Mouse (Mus musculus) hindbrain, embryonic 11.5 days (tissue): ENCODE data around the gene Ank. TPM values are rescaled to one million over a fixed set of nuclear protein-coding genes. Genes with fewer than 3 reads are reported as not detected.

Experiments
- ATAC-seq: fragments of 200-750 bp; cut with Nextera tagmentation; 2 replicates; pipeline ENCODE4 v1.8.0; 2017; ENCODE audit warnings: mild to moderate bottlenecking, moderate TSS enrichment, moderate library complexity; ENCODE audit not compliant: low FRiP score
- DNase-seq: peaks from one replicate; pipeline ENCODE4 v3.0.0-alpha.2; 2015; ENCODE audit warnings: low spot score
- H3K27ac ChIP-seq: fragments of 300-500 bp; sonication (generic); 2 replicates; pipeline ENCODE4 v1.5.1; 2014; ENCODE audit warnings: mild to moderate bottlenecking, low read depth, low read length
- H3K27me3 ChIP-seq: fragments of 300-500 bp; sonication (generic); 2 replicates; pipeline ENCODE4 v1.6.1; 2014; ENCODE audit warnings: mild to moderate bottlenecking, low read length, moderate library complexity, mixed read lengths; ENCODE audit not compliant: control insufficient read depth, insufficient read depth
- H3K36me3 ChIP-seq: fragments of 300-500 bp; sonication (generic); 2 replicates; pipeline ENCODE4 v1.6.1; 2014; ENCODE audit warnings: mild to moderate bottlenecking, low read length, moderate library complexity, mixed read lengths; ENCODE audit not compliant: control insufficient read depth, insufficient read depth
- H3K4me1 ChIP-seq: fragments of 300-500 bp; sonication (generic); replicated peaks from 2 replicates; pipeline ENCODE4 v1.6.1; 2014; ENCODE audit warnings: low read length, mixed read lengths; ENCODE audit not compliant: control insufficient read depth, insufficient read depth
- H3K4me2 ChIP-seq: fragments of 300-500 bp; sonication (generic); replicated peaks from 2 replicates; pipeline ENCODE4 v1.6.1; 2014; ENCODE audit warnings: mild to moderate bottlenecking, low read depth, low read length
- H3K4me3 ChIP-seq: fragments of 300-500 bp; sonication (generic); 2 replicates; pipeline ENCODE4 v1.5.1; 2014; ENCODE audit warnings: low read depth, low read length
- H3K9ac ChIP-seq: fragments of 300-500 bp; sonication (generic); 2 replicates; pipeline ENCODE4 v1.6.1; 2014; ENCODE audit warnings: low read depth, low read length
- H3K9me3 ChIP-seq: fragments of 300-500 bp; sonication (generic); 2 replicates; pipeline ENCODE4 v1.6.1; 2016; ENCODE audit warnings: low read length; ENCODE audit not compliant: control insufficient read depth
- WGBS: fragments of 180-500 bp; shearing (Covaris S2); extraction: QIAGEN DNeasy Blood & Tissue Kit; methylation state at CpG from one replicate; pipeline ENCODE4 v1.1.7; 2014; 5-methylcytosine and 5-hydroxymethylcytosine counted together
- polyA plus RNA-seq: library from polyadenylated mRNA; unstranded; fragments of >200 nt; fragmentation: Nextera tagmentation; extraction: Ambion mirVana; gene quantifications from 2 replicates; pipeline ENCODE4 v1.2.1, GENCODE M21; 2014

Ank gene
- polyA plus RNA-seq, 1 experiment from 2014 or later = 12.1 TPM

DNA sequence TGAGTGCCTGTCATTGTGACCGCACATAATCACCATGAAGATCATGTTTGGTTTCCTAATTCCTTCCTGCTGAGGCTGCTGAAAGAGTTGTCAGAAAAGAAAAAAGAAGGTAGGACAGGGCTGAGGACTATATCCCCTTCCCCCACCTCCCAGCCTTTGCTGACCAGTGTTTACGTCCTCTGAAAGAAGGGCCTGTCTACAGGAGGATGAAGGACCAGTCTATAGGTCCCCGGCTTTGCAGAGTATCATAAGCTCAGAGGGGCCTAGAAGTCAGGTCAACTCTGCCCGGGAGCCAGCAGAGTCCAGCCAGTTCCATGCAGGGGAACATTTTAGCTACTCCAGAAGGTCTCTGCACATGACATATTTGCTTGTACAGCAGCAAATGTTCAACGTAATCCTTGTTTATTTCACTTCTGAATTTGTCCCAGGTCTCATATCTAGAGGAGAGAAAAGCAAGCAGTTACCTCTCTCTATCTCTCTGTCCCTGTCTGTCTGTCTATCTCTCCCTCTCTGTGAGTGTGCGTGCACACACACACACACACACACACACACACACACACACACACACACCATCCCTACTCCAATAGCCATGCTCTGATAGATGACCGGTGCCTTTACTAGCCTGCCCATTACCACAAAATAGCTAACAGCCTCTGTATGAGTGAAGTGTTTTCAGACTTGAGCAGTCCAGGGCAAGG, 31.0 kb downstream of the Ank start:
- 52% methylated on average over 7 of the region's 7 CpGs for WGBS
- ATAC-seq (peak; percentile 43; the same call in 1 of the 2 replicates), DNase-seq (no peak)
- Histone ChIP-seq H3K36me3 (no peaks in the 10 kb centered on the region), H3K9me3 (no peaks in the 10 kb centered on the region), H3K4me2 (no peak overlapping the region), H3K27ac (peak overlapping the region; percentile 60; the same call in 1 of the 2 replicates), H3K27me3 (no peaks in the 10 kb centered on the region), H3K4me3 (no peak overlapping the region), H3K4me1 (peaks cover 15% of the 10 kb centered on the region), H3K9ac (no peak overlapping the region)

- H3K4me1 ChIP-seq = peaks cover 15% of the 10 kb centered on the region
- DNase-seq (no peak), ATAC-seq (no peak)
- H3K9ac ChIP-seq = no peak overlapping the region
- no peak overlapping the region for H3K27ac ChIP-seq
- H3K4me2 ChIP-seq = no peak overlapping the region
- no peaks in the 10 kb centered on the region for H3K27me3 ChIP-seq
- WGBS = 78% methylated on average over 5 of the region's 5 CpGs
- no peak overlapping the region for H3K4me3 ChIP-seq
- H3K9me3 ChIP-seq = no peaks in the 10 kb centered on the region
- H3K36me3 ChIP-seq = no peaks in the 10 kb centered on the region
Measured at GRCm38 (mm10) chr15:27498078-27498477, 31.6 kb downstream of the Ank start.

- no peak overlapping the region for H3K4me2 ChIP-seq
Measured at GRCm38 (mm10) chr15:27500390-27500789, 33.9 kb downstream of the Ank start.

DNA sequence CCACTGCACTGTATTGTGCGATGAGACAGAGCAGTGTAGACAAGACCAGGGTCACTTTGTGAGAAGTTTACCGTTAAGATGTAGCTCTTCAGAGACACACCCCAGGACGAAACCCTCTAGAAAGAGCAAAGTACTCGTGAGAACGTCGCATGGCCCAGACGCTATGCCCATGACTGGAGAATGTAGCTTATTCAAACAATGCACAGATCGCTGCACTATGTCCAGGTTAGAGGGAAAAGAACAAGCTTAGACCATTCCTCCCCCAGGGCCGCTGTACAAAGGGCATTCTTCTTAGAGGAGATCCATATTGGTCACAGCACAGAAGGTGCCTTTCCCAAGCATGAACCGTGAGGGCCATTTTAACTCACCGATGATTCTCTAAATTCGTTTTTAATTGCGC, 35.9 kb downstream of the Ank start:
- 89% methylated on average over 13 of the region's 13 CpGs for WGBS
- Histone ChIP-seq H3K27me3 (no peaks in the 10 kb centered on the region), H3K4me2 (no peak overlapping the region), H3K9ac (no peak overlapping the region), H3K4me3 (no peak overlapping the region), H3K4me1 (no peaks in the 10 kb centered on the region), H3K27ac (no peak overlapping the region), H3K36me3 (no peaks in the 10 kb centered on the region), H3K9me3 (no peaks in the 10 kb centered on the region)
- DNase-seq (no peak), ATAC-seq (no peak)

More at GRCm38 (mm10) chr15:27500390-27500789, 33.9 kb downstream of the Ank start:
- Histone ChIP-seq H3K27me3 (no peaks in the 10 kb centered on the region), H3K4me3 (no peak overlapping the region), H3K36me3 (no peaks in the 10 kb centered on the region), H3K27ac (no peak overlapping the region), H3K9me3 (no peaks in the 10 kb centered on the region), H3K9ac (no peak overlapping the region), H3K4me1 (peaks cover 8% of the 10 kb centered on the region)
- no peak for DNase-seq
- WGBS = 78% methylated on average over 15 of the region's 15 CpGs
- no peak for ATAC-seq

GRCm38 (mm10) chr15:27503221-27503620, 36.7 kb downstream of the Ank start:
- no peak overlapping the region for H3K4me2 ChIP-seq
- H3K27me3 ChIP-seq = no peaks in the 10 kb centered on the region
- DNase-seq = no peak
- WGBS = 88% methylated on average over 9 of the region's 9 CpGs
- no peaks in the 10 kb centered on the region for H3K4me1 ChIP-seq
- H3K36me3 ChIP-seq = no peaks in the 10 kb centered on the region
- no peaks in the 10 kb centered on the region for H3K9me3 ChIP-seq
- no peak overlapping the region for H3K4me3 ChIP-seq
- no peak overlapping the region for H3K27ac ChIP-seq
- no peak overlapping the region for H3K9ac ChIP-seq
- ATAC-seq = no peak

- 71% methylated on average over 20 of the region's 20 CpGs for WGBS
Measured at GRCm38 (mm10) chr15:27503801-27504730, 37.6 kb downstream of the Ank start.

DNA sequence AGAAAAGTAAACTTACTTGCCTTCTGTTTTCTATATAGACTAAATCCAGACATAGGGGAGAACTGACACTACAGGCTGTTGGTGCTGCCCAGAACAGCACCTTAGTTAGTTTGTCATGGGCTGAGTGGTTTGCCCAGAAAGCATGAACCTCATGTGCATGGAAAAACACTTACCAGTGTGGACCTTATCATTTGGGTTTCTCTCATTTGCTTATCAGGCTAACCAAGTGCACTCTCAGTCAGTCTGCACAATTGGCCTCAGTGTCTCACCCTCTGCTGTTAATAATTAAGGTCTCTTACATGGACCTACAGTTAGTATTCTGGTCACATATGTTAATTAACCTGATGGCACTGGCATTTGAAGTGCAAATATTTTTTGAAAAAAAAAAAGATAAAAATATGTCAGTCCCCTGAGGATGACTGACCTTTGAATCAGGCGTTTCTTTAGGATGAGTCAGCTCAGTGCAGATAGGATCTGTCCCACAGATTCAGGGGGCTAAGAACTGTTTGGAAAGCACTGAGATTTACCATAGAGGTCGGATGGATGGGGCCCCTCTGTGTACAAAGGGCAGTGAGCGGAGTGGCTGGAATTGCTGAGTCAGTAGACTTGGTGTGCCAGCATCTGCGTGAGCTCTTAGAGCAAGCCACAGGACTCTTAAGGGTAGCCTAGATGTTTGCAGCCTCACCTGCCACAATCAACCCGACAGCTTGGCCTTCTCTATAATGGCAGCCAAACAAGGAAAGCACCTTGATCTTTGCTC, 39.8 kb downstream of the Ank start:
- Histone ChIP-seq H3K9ac (no peak overlapping the region), H3K4me2 (no peak overlapping the region), H3K4me3 (no peak overlapping the region), H3K27me3 (no peaks in the 10 kb centered on the region), H3K27ac (no peak overlapping the region), H3K36me3 (no peaks in the 10 kb centered on the region), H3K4me1 (no peaks in the 10 kb centered on the region), H3K9me3 (no peaks in the 10 kb centered on the region)
- DNase-seq = no peak
- WGBS = 60% methylated on average over 5 of the region's 5 CpGs
- ATAC-seq = no peak

More at GRCm38 (mm10) chr15:27503801-27504730, 37.6 kb downstream of the Ank start:
- Histone ChIP-seq H3K9me3 (no peaks in the 10 kb centered on the region), H3K4me3 (no peak overlapping the region), H3K9ac (no peak overlapping the region), H3K4me2 (no peak overlapping the region), H3K27ac (no peak overlapping the region), H3K4me1 (no peaks in the 10 kb centered on the region), H3K27me3 (no peaks in the 10 kb centered on the region), H3K36me3 (no peaks in the 10 kb centered on the region)
- ATAC-seq = no peak
- no peak for DNase-seq

DNA sequence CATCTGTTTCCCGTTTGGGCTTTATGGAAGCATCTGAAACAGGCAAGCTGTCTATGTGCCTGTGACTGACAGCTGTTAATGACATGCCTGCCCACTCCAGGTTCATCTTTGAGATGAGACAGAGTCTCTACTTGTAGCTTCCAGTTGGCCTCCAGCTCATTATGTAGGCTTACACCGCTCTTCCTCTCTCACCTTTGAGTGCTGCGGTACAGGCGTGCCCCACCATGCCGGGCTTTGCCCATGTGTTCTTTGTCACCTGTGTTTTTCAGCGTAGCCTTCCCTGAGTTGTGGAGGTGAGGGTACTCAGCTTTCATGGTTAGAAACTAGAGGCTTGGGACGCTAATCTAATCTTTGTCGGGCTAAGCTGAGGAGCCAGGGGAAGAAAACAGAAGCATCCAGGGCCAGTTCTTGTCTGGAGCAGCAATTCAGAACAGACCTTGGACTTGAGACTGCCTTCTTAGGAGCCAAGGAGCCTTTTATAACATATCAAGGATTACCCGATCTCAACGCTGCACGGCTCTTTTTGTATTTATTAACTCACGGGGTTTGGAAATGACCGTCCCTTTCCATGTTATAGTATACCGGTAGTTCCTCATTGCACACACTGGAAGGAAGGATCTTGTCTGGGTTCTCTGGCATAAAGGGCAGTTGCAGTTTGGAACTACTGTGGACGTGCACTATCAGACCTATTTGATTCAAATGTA, 40.6 kb downstream of the Ank start:
- no peak overlapping the region for H3K27ac ChIP-seq
- no peak overlapping the region for H3K9ac ChIP-seq
- no peaks in the 10 kb centered on the region for H3K9me3 ChIP-seq
- WGBS = 94% methylated on average over 15 of the region's 15 CpGs
- H3K27me3 ChIP-seq = no peaks in the 10 kb centered on the region
- no peak overlapping the region for H3K4me3 ChIP-seq
- ATAC-seq (no peak), DNase-seq (no peak)
- no peak overlapping the region for H3K4me2 ChIP-seq
- H3K4me1 ChIP-seq = no peaks in the 10 kb centered on the region
- no peaks in the 10 kb centered on the region for H3K36me3 ChIP-seq
